Mouse (Mus musculus): ENCODE data around the gene Hbq1a. TPM values are rescaled to one million over a fixed set of nuclear protein-coding genes. Genes with fewer than 3 reads are reported as not detected.

Hbq1a gene
- total and polyA plus RNA-seq, 3 experiments = 0.29 to 0.46 TPM; not detected in 1

GRCm38 (mm10) chr11:32324609-32325008 is 24.7 kb downstream of the Hbq1a start:
- no peak overlapping the region for H3K27ac ChIP-seq (ENCODE audit: control insufficient read depth, low read depth, low read length)
- no peaks in the 10 kb centered on the region; a peak in 1 of 4 replicates for H3K36me3 ChIP-seq (ENCODE audit: control insufficient read depth in 1 of 2, insufficient read depth in 2 of 2, low read length in 2 of 2)
- peaks cover 0 to 4% of the 10 kb centered on the region in 2 experiments; a peak in 2 of 4 replicates for H3K4me1 ChIP-seq (ENCODE audit: control insufficient read depth in 1 of 2, insufficient read depth in 2 of 2, low read length in 2 of 2)
- H3K9ac ChIP-seq (ENCODE audit: control insufficient read depth, low read depth, low read length, poor library complexity, severe bottlenecking) = no peak overlapping the region
- peak; percentile 89 for DNase-seq (ENCODE audit: low read depth, low spot score)
- TF ChIP-seq E2F4 (IDR thresholded peaks at IDR 0.05; ENCODE audit: borderline replicate concordance, low read depth, low read length) (no peak), ZNF384 (IDR thresholded peaks at IDR 0.05; ENCODE audit: low read depth, low read length) (no peak), ZC3H11A (IDR thresholded peaks at IDR 0.05; ENCODE audit: low read depth, low read length) (peak; percentile 73), GABPA (IDR thresholded peaks at IDR 0.05; ENCODE audit: low read depth, low read length) (no peak), MYC (IDR thresholded peaks at IDR 0.05; ENCODE audit: low read depth, low read length) (no peak), ZMIZ1 (IDR thresholded peaks at IDR 0.05; ENCODE audit: low read depth, low read length) (no peak), POLR2A (IDR thresholded peaks at IDR 0.05; ENCODE audit: control insufficient read depth in 1 of 2, insufficient read depth in 1 of 2, low read depth in 1 of 2, low read length in 2 of 2, poor library complexity in 1 of 2) (no peak), TBP (IDR thresholded peaks at IDR 0.05; ENCODE audit: low read depth, low read length) (no peak), POLR2AphosphoS2 (IDR thresholded peaks at IDR 0.05; ENCODE audit: low read length) (no peak), CTCF (IDR thresholded peaks at IDR 0.05 in 2 of 3, conservative IDR thresholded peaks at IDR 0.05 in 1 of 3; ENCODE audit: control insufficient read depth in 1 of 3, insufficient read depth in 1 of 3, low read depth in 2 of 3, low read length in 3 of 3, poor library complexity in 1 of 3, severe bottlenecking in 1 of 3) (peak; percentile 83 to 98 (median 97)), POLR2AphosphoS5 (IDR thresholded peaks at IDR 0.05; ENCODE audit: borderline replicate concordance, low read depth, low read length) (no peak), JUND (IDR thresholded peaks at IDR 0.05; ENCODE audit: low read depth, low read length) (no peak), USF1 (IDR thresholded peaks at IDR 0.05; ENCODE audit: low read depth, low read length) (no peak), NELFE (IDR thresholded peaks at IDR 0.05; ENCODE audit: low read depth, low read length) (no peak), CHD1 (IDR thresholded peaks at IDR 0.05; ENCODE audit: low read depth, low read length) (no peak), HCFC1 (IDR thresholded peaks at IDR 0.05; ENCODE audit: low read depth, low read length) (no peak), TCF12 (IDR thresholded peaks at IDR 0.05; ENCODE audit: low read depth, low read length) (no peak), MAX (IDR thresholded peaks at IDR 0.05; ENCODE audit: low read length) (no peak), ETS1 (IDR thresholded peaks at IDR 0.05; ENCODE audit: low read depth, low read length) (no peak), MEF2A (IDR thresholded peaks at IDR 0.05; ENCODE audit: extremely low read depth, insufficient replicate concordance, low read depth, low read length, poor library complexity, severe bottlenecking) (no peak), RCOR1 (IDR thresholded peaks at IDR 0.05; ENCODE audit: low read depth, low read length) (no peak), SMC3 (IDR thresholded peaks at IDR 0.05; ENCODE audit: low read depth, low read length) (peak; percentile 86), MAFK (IDR thresholded peaks at IDR 0.05; ENCODE audit: borderline replicate concordance, low read depth, low read length) (no peak), RAD21 (IDR thresholded peaks at IDR 0.05; ENCODE audit: low read depth, low read length) (peak; percentile 94), UBTF (IDR thresholded peaks at IDR 0.05; ENCODE audit: borderline replicate concordance, insufficient read depth, low read depth, low read length) (no peak), SIN3A (IDR thresholded peaks at IDR 0.05; ENCODE audit: low read length) (no peak), ZKSCAN1 (IDR thresholded peaks at IDR 0.05; ENCODE audit: low read depth, low read length) (no peak), MXI1 (IDR thresholded peaks at IDR 0.05; ENCODE audit: low read depth, low read length) (no peak)
- peaks cover 9 to 11% of the 10 kb centered on the region in 2 experiments for H3K27me3 ChIP-seq (ENCODE audit: control insufficient read depth in 1 of 2, insufficient read depth in 2 of 2, low read length in 2 of 2)
- no peak overlapping the region for H3K4me3 ChIP-seq (ENCODE audit: control insufficient read depth in 1 of 2, insufficient read depth in 1 of 2, low read depth in 2 of 2, low read length in 2 of 2)
- H3K9me3 ChIP-seq (replicated peaks; ENCODE audit: insufficient read depth, low read length) = no peaks in the 10 kb centered on the region
- no peaks in the 10 kb centered on the region for H3K79me2 ChIP-seq (ENCODE audit: control insufficient read depth, insufficient read depth, low read length, poor library complexity)

Data from MEL (cell line).